Mouse (Mus musculus) monocyte, adult 2 months (primary cell): ENCODE results near the gene Abhd17a.
"Not testable (repeated sequence)": the region's sequence is repeated elsewhere in the genome, so short reads cannot be mapped to it uniquely, and the experiment has no call there.

ENCODE experiments used
- DNase-seq, 2 experiments: peaks; one replicate each; pipeline ENCODE4 v3.0.0; 2022; ENCODE audit warnings: low spot score in 2 of 2, low read depth in 1 of 2

Gene Abhd17a

GRCm38 (mm10) chr10:80609269-80609924 is 19.3 kb upstream of the Abhd17a start:
- no peak for DNase-seq

DNA sequence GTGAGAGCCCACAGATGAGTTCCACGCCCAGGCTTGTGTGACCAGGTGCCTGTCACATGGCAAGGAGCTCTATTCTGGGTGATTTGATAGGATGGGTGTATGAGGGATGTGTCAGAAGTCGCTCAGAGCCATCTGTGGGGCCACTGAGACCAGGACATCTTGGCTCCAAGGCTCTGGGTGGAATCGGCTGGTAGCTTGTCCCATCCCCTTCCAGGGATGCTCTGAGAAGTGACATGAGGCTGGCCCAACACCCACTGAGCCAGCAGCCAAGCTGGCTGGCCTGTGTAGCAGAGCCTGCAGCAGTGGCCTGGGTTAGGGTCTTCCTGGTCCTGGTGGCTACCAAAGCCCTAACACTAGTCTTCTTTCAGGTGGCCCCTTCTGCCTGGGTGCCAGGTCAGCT is 18.3 kb upstream of the Abhd17a start:
- DNase-seq, result no peak

DNA sequence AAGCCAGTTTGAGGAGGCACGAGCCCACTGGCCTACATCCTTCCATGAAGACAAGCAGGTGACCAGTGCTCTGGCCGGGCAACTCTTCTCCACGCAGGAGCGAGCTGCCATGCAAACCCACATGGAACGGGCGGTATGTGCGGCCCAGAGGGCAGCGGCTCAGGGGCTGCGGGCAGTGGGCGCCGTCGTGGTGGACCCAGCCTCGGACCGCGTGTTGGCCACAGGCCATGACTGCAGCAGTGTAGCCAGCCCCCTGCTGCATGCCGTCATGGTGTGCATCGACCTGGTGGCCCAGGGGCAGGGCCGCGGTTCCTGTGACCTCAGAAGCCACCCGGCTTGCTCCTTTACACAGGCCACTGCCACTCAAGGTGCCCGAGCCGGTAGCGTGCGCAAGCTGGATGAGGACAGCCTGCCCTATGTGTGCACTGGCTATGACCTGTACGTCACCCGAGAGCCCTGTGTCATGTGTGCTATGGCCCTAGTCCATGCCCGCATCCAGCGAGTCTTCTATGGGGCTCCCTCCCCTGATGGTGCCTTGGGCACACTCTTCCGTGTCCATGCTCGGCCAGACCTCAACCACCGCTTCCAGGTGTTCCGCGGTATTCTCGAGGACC is 16.7 kb upstream of the Abhd17a start:
- DNase-seq, result no peak

DNA sequence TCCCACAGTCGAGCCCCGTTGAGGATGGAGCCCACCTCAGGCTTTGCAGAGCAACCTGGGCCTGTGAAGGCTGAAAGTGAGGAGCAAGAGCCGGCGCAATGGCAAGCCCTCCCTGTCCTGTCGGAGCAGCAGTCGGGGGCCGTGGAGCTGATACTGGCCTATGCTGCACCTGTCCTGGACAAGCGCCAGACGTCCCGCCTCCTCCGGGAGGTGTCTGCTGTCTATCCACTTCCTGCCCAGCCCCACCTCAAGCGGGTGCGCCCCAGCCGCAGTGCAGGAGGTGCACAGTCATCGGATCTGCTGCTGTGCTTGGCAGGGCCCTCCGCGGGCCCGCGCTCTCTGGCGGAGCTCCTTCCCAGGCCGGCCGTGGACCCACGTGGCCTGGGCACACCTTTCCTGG is 16.2 kb upstream of the Abhd17a start:
- no peak for DNase-seq

DNA sequence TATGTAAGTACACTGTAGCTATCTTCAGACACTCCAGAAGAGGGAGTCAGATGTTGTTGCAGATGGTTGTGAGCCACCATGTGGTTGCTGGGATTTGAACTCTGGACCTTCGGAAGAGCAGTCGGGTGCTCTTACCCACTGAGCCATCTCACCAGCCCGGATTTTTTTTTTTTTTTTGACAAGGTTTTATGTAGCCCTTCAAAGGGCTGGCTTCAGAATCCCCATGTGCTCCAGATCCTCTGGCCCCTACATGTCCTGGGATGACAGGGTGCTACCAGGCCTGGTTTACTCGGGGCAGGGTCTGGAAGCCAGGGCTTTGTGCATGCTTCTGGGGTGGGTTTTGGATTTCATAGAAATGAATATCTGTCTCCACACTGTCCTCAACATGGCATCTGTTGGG is 15.6 kb upstream of the Abhd17a start, which contains the start of gene Gm49322:
Gene Gm49322, plus strand, starts transcription at position 301 of the 400 bp plus-strand sequence.
- DNase-seq, result not testable (repeated sequence)

- DNase-seq, result no peak
These were observed 14.8 kb upstream of the Abhd17a start for GRCm38 (mm10) chr10:80604988-80605387.

- no peak for DNase-seq
These were observed 13.9 kb upstream of the Abhd17a start for GRCm38 (mm10) chr10:80604001-80604509.

DNA sequence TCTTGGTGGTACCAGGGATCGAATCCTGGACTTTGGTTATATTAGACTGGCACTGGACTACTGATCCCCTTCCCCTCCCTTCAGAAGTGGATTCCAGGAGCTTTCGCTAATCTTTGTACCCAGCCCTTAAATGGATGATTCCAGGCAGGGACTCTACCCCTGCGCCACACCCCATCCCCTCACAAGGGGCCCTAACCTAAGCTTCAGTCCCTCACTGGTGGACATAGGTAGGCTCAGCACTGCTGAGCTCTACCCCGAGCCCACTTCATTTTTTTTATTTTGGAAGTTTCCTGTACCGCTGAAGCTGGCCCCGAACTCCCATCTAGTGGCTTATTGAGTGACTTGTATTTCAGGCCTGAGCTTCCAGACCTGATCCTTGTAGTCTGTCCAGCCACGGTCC is 13.2 kb upstream of the Abhd17a start:
- DNase-seq, result no peak

DNA sequence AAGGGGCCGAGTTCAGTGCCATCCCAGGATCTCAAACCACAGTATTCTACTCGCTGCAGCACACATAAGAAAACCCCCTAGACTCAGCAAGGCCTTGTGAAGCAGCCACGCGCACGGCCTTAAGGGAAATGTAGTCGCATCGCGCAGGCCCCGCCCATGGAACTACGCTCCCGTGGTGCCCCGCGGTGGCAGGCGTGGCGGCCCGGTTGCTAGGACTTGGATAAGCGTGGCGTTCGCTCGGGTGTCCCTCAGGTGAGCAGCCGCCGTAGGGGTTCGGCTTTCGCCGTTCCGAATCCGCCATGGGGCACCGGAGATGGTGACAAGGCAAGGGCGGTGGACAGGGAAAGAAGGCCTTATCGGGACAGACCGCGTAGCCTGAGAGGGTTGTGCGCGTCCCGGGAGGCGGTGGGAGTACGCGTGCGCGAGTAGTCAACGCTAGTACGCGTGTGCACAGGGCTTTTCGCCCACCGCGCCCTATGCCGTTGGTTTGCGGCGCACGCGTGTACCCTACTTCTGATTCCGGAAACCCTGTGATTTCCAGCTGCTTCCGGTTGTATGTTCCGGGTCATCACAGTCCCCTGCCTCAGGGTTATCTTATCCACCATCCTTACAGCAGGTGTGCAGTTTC is 12.7 kb upstream of the Abhd17a start, which contains the start of the genes Scamp4 and Adat3:
Gene Scamp4, plus strand, starts transcription at position 175 of the 628 bp plus-strand sequence.
Gene Adat3, plus strand, starts transcription at position 183 of the 628 bp plus-strand sequence.
- peak; percentile 74 to 93 for DNase-seq

DNA sequence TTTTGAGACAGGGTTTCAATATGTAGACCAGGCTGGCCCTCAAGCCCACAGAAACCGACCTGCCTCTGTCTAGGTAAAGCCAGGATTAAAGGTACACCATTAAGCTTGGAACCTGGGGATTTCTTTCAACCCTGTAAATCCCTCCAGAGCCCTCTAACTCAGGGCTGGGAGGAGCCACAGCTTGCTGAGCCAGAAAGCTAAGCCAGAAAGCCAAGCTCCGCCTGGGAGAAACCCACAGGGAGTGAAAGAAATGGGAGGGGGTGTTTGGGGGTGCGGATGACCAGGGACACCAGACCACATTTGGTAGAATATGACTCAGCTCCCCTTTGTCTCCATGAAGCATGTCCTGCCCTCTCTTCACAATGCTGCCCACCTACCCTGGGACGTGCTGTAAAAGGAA is 6.2 kb upstream of the Abhd17a start:
- no peak for DNase-seq

GRCm38 (mm10) chr10:80589127-80589878 is 838 bp downstream of the Abhd17a start:
- no peak for DNase-seq

DNA sequence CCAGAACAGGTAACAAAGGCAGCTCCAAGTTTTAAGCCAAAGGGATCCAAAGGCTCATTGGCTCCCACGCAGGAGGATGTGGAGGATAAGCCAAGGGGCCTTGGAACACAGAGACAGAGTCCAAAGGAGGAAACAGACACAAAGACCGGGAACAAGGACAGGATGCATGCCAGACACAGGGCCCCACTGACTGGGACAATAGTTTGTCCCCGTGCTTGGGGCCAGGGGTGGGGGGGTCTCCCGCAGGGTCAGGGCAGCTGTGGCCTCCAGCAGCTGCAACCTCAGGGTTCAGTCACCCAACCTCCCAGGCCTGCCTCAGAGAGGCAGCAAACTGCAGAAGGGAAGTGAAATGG is 2.9 kb downstream of the Abhd17a start:
- DNase-seq, result no peak

DNA sequence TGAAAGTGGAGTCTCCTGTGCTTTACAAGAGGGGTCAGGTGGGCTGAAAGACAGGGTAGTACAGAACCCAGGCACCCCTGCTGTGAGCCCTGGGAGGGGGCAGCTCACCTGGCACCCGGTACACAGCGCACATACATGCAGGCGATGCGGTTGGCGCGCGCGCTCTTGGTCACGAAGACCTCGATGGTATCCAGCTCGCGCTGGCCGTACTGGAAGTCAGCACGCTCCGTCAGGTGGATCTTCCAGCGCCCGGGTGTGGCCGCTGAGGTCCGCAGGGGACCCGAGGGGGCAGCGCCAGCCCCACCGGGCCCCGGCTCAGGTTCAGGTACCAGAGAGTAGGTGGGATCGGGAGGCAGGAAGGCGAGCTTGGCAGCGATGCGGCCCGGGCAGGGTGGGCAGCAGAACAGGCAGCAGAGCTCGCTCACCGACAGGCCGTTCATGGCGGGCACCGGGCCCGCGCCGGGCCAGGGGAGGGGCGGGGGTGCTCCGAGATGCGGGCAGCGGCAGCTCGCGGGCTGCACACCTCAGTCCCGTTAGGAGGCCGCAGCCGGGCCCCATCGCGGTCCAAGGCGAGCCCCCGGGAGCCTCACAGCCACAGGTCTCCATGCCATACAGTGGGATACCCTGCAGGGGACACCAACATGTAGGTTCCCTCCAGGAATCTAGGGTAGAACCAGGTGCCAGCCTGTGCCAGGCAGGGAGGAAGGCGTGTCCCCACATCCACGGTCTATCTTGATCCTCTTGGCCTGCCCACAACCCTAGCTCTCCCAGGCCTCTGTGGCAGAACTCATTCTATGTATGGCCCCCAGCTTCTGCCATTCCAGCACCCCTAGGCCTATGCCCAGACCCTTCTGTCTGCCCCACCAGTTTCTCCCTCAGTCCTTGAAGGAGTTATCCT is 3.5 kb downstream of the Abhd17a start:
- no peak for DNase-seq

DNA sequence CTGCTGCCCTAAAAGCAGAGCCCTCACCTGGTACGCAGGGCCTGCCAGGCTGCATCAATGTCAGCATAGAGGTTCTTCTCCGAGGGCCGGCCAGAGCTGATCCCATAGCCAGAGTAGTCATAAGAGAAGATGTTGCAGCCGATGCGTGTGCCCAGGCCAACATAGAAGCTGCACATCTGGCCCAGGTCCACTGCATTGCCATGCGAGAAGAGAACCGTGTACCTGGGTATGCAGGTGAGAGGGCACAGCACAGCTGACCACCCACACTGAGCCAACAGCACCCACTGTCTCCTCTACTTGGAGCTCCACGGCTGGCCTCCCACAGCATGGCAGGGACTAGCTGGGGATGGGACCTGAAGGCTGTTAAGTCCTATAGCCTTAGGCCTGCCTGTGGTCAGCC is 4.6 kb downstream of the Abhd17a start:
- no peak for DNase-seq

- DNase-seq, result no peak
These were observed 5.2 kb downstream of the Abhd17a start for GRCm38 (mm10) chr10:80584642-80585552.

DNA sequence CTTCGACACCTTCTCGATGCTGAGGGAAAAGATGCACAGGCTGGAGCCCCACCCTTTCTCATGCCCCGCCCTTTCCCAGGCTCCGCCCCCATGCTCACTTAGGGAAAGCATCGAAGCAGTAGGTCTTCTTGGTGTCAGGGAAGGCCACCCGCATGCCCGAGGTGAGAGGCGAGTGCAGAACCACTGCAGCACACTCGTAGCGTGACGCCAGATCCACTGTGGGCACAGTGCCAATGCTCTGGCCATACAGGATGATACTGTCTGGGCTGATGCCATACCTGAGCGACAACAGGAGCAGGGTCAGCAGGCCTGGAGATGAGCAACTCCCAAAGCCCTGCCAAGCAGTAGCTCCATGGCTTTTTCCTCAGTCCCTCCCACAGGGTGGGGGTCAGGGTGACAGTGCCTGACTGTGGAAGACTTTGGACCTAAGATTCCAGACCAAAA is 6.1 kb downstream of the Abhd17a start:
- no peak for DNase-seq

GRCm38 (mm10) chr10:80583047-80583446 is 7.1 kb downstream of the Abhd17a start:
- DNase-seq, result no peak

DNA sequence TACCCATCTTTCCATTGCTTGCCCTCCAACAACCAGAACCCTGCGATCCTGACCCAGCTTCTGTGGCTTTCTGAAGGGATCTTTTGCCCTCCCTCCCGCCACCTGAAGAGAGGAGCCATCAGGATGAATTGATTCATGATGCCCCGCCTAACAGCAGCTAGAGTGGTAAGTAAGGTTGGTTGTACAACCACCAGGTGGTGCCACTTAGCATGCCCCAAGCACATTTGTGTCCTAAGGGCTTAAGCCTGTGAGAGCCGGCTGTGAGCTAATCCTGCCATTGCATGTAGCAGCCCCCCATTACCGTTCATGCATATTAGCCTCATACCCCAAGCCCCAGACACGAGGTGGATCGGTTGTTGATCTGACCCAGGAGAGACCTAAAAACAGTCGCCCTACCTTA is 11.2 kb downstream of the Abhd17a start:
- DNase-seq, result peak in 1 of 2 experiments; percentile 36

- peak in 1 of 2 experiments; percentile 79 for DNase-seq
These were observed 11.9 kb downstream of the Abhd17a start for GRCm38 (mm10) chr10:80578131-80578750.
